Mouse (Mus musculus) stomach, embryonic 15.5 days (tissue): ENCODE results near the gene Lingo1. TPM values are rescaled to one million over a fixed set of nuclear protein-coding genes. Genes with fewer than 3 reads are reported as not detected.

Source experiments
- ATAC-seq: fragments of 200-750 bp; cut with Nextera tagmentation; 2 replicates; pipeline ENCODE4 v1.8.0; 2017; ENCODE audit warnings: low read depth, moderate number of reproducible peaks, moderate TSS enrichment; ENCODE audit not compliant: insufficient read depth, low FRiP score
- H3K27ac ChIP-seq: fragments of 300-500 bp; sonication (generic); 2 replicates; pipeline ENCODE4 v1.5.1; 2015; ENCODE audit warnings: mild to moderate bottlenecking, inconsistent platforms
- H3K27me3 ChIP-seq: fragments of 300-500 bp; sonication (generic); replicated peaks from 2 replicates; pipeline ENCODE4 v1.6.1; 2015; ENCODE audit warnings: inconsistent platforms
- H3K36me3 ChIP-seq: fragments of 300-500 bp; sonication (generic); 2 replicates; pipeline ENCODE4 v1.6.1; 2015; ENCODE audit warnings: inconsistent platforms
- H3K4me1 ChIP-seq: fragments of 300-500 bp; sonication (generic); 2 replicates; pipeline ENCODE4 v1.6.1; 2015; ENCODE audit warnings: inconsistent platforms
- H3K4me2 ChIP-seq: fragments of 300-500 bp; sonication (generic); 2 replicates; pipeline ENCODE4 v1.6.1; 2015; ENCODE audit warnings: mild to moderate bottlenecking, inconsistent platforms
- H3K4me3 ChIP-seq: fragments of 300-500 bp; sonication (generic); replicated peaks from 2 replicates; pipeline ENCODE4 v1.5.1; 2015; ENCODE audit warnings: inconsistent platforms
- H3K9ac ChIP-seq: fragments of 300-500 bp; sonication (generic); 2 replicates; pipeline ENCODE4 v1.6.1; 2015; ENCODE audit warnings: inconsistent platforms
- H3K9me3 ChIP-seq: fragments of 300-500 bp; sonication (generic); 2 replicates; pipeline ENCODE4 v1.6.1; 2016; ENCODE audit warnings: inconsistent platforms
- WGBS: fragments of 180-500 bp; shearing (Covaris S2); methylation state at CpG from one replicate; pipeline ENCODE4 v1.1.7; 2015; 5-methylcytosine and 5-hydroxymethylcytosine counted together
- polyA plus RNA-seq: library from polyadenylated mRNA; unstranded; fragments of >200 nt; fragmentation: Nextera tagmentation; extraction: Ambion mirVana; gene quantifications from 2 replicates; pipeline ENCODE4 v1.2.1, GENCODE M21; 2015

Gene Lingo1
- polyA plus RNA-seq, 1 experiment from 2014 or later: 2.8 TPM

DNA sequence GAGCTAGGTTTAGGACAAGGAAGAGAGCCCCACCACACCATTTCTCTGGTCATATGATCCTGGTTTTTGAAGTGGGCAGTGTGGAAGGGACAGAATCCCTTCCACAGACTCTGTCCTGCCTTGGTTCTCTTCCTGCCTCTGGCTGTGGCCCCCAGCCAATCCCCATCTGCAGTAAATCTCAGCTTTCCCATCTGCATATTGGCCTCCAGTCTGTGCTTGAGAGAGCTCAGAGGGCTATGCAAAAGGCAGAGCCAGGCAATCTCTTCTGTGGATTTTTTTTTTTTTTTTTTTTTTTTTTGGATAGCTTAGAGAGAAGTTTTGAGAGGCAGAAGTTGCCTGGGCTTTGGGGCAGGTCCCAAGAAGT, 190.8 kb downstream of the Lingo1 start:
- Histone ChIP-seq H3K27me3 (no peaks in the 10 kb centered on the region), H3K9ac (no peak overlapping the region), H3K4me2 (no peak overlapping the region), H3K4me1 (0 out of 2 replicates have a peak, but pooled peaks cover 5% of the 10 kb centered on the region), H3K27ac (no peak overlapping the region), H3K36me3 (no peaks in the 10 kb centered on the region), H3K4me3 (no peak overlapping the region), H3K9me3 (no peaks in the 10 kb centered on the region)
- ATAC-seq: no peak

DNA sequence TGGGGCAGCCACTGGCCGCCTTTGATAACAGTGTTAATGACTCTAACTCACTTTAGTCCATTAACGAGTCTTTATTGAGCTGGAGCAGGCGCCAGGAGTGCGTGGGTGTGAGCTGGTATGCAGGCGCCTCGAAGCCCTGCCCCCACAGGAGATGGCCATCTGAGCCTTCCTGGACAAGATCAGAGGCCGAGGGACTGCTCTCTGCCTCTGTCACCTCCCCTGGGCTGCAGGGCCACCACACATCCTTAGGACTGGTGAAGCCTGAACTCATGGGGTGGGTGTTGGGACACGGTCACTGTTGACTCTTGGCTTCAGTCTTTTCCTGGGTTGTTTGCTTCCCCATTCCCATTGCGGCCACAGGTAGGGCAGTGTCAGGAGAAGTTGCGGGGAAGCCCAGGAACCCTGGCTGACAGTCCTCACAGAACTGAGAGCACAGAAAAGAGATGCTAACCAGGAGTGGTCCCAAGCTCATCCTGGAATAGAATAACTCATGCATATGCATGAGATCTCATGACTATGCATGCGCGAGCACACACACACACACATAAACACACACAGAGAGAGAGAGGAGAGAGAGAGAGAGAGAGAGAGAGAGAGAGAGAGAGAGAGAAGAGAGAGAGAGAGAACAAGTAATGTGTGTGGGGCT, 191.3 kb downstream of the Lingo1 start:
- Histone ChIP-seq H3K9me3 (no peaks in the 10 kb centered on the region), H3K27me3 (no peaks in the 10 kb centered on the region), H3K4me3 (no peak overlapping the region), H3K9ac (no peak overlapping the region), H3K27ac (no peak overlapping the region), H3K4me1 (0 out of 2 replicates have a peak, but pooled peaks cover 5% of the 10 kb centered on the region), H3K36me3 (no peaks in the 10 kb centered on the region), H3K4me2 (no peak overlapping the region)
- ATAC-seq: no peak
- WGBS: 34% methylated on average over 12 of the region's 12 CpGs

DNA sequence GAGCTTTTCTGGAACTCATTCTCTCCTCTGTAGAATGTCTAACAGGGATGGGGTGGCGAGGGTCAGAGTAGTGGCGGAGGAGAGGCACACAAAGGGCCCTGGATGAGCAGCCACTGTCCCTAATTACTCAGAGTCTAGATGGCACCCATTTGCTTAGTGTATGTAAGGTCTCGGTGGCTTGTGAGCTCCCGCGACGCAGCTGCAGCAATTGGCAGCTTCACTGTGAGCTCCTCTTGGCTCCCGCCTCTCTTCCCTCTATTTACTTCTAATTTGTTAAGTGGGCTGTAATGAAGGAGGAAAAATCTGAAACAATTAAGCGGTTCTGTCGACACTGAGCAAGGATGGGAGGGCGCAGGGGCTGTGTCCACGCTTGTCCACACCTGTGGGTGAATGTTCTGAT, 195.6 kb downstream of the Lingo1 start:
- 56% methylated on average over 11 of the region's 11 CpGs for WGBS
- H3K4me2 ChIP-seq: no peak overlapping the region
- no peak overlapping the region for H3K27ac ChIP-seq
- no peaks in the 10 kb centered on the region for H3K36me3 ChIP-seq
- no peak overlapping the region for H3K9ac ChIP-seq
- no peak for ATAC-seq
- H3K9me3 ChIP-seq: no peaks in the 10 kb centered on the region
- no peaks in the 10 kb centered on the region for H3K27me3 ChIP-seq
- no peak overlapping the region for H3K4me3 ChIP-seq
- H3K4me1 ChIP-seq: no peaks in the 10 kb centered on the region

DNA sequence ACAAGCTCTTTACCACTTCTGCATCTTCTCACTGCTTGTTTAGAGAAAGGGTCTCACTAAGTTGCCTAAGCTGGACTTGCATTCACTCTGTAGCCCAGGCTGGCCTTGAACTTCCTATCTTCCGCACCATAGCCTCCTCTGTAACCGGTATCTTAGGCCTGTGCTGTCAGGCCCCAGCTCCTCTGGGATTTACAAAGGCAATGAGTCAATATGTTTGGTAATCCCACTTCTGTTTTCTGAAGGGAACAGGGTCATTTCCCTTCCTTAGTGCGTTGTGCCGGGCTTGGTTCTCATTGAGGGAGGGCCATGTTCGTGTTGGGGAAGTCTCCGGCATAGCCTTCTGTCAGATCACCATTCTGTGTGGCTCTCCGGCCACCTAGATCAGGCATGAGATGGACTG, 203.6 kb downstream of the Lingo1 start:
- Histone ChIP-seq H3K9ac (no peak overlapping the region), H3K4me2 (no peak overlapping the region), H3K36me3 (no peaks in the 10 kb centered on the region), H3K4me3 (no peak overlapping the region), H3K9me3 (no peaks in the 10 kb centered on the region), H3K27me3 (no peaks in the 10 kb centered on the region), H3K27ac (no peak overlapping the region), H3K4me1 (no peaks in the 10 kb centered on the region)
- no peak for ATAC-seq
- 78% methylated on average over 7 of the region's 7 CpGs for WGBS

DNA sequence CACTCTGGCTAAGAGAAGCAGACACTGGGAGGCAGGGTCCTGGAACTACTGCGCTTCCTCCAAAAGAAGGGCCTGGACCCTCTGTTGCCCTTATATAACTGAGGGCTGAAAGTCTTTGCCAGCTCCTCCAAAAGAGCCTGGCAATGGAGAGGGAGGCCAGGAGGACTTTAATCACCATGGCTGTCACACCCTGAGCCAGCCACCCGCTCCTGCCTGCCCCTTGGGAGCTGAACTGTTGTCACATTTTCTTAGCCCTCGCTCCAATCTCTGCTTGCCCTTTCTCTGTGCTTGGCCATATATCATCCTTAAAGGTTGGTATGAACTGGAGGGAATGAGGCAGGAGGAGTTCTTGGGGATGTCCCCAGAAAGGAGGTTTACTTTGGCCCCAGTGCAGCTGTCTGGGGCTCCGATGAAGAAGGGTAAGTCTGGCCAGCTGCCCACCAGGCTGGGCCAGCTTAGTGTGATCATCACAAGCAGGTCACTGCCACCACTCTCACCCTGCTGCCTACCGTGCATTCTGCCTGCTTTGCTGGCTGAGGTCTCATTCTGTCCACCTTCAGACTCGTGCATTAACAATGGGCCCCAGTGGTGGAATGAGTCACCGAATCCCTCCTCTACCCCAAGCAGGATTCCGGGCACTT, 204.9 kb downstream of the Lingo1 start:
- no peak overlapping the region for H3K4me3 ChIP-seq
- ATAC-seq: no peak
- 65% methylated on average over 8 of the region's 8 CpGs for WGBS

DNA sequence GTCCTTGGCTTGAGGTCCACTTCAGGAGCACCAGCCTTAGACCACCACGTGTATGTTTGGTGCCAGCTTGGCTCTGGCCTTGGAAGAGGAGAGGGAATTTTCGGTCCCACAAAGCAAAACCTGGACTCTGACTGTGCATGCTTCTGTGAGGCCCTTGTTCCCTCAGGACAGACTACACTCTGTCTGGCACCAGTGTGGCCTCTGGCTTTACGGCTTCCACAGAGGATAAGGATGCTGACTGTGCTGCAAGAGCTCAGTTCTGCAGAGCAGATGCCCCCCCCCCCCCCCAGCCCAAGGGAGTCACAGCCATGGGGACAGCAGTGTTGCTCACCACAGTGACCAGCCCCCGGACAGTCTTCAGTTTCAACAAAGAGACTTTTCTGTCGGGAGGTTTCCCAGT, 206.5 kb downstream of the Lingo1 start:
- H3K27me3 ChIP-seq: no peaks in the 10 kb centered on the region
- no peak overlapping the region for H3K4me3 ChIP-seq
- H3K36me3 ChIP-seq: no peaks in the 10 kb centered on the region
- 56% methylated on average over 5 of the region's 5 CpGs for WGBS
- no peak for ATAC-seq
- no peaks in the 10 kb centered on the region for H3K9me3 ChIP-seq
- H3K4me1 ChIP-seq: no peaks in the 10 kb centered on the region
- H3K4me2 ChIP-seq: no peak overlapping the region
- H3K27ac ChIP-seq: no peak overlapping the region
- no peak overlapping the region for H3K9ac ChIP-seq

More for the DNA sequence above, 204.9 kb downstream of the Lingo1 start:
- Histone ChIP-seq H3K4me2 (no peak overlapping the region), H3K9me3 (no peaks in the 10 kb centered on the region), H3K9ac (no peak overlapping the region), H3K27ac (no peak overlapping the region), H3K27me3 (no peaks in the 10 kb centered on the region), H3K36me3 (no peaks in the 10 kb centered on the region), H3K4me1 (no peaks in the 10 kb centered on the region)

DNA sequence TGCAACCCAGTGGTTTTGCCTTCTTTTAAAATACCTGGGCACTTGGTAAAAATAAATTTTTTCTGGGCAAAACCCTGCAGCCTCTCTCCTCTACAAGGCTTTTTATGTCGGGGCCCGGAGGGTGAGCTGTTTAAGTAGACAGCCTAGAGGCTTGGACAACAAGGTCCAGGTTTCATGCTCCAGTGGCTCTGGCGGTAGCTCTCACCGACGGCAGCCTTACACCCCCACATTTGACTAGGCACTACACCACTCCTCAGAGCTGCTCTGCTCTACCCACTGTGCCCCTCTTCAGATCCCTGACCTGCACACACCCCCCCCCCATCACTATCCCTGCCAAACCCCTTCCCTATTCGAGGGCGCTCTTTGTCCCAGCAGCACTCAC, 212.2 kb downstream of the Lingo1 start:
- Histone ChIP-seq H3K9ac (no peak overlapping the region), H3K4me1 (no peaks in the 10 kb centered on the region), H3K27me3 (no peaks in the 10 kb centered on the region), H3K27ac (no peak overlapping the region), H3K9me3 (no peaks in the 10 kb centered on the region), H3K4me3 (no peak overlapping the region), H3K36me3 (no peaks in the 10 kb centered on the region), H3K4me2 (no peak overlapping the region)
- 75% methylated on average over 7 of the region's 7 CpGs for WGBS
- no peak for ATAC-seq

DNA sequence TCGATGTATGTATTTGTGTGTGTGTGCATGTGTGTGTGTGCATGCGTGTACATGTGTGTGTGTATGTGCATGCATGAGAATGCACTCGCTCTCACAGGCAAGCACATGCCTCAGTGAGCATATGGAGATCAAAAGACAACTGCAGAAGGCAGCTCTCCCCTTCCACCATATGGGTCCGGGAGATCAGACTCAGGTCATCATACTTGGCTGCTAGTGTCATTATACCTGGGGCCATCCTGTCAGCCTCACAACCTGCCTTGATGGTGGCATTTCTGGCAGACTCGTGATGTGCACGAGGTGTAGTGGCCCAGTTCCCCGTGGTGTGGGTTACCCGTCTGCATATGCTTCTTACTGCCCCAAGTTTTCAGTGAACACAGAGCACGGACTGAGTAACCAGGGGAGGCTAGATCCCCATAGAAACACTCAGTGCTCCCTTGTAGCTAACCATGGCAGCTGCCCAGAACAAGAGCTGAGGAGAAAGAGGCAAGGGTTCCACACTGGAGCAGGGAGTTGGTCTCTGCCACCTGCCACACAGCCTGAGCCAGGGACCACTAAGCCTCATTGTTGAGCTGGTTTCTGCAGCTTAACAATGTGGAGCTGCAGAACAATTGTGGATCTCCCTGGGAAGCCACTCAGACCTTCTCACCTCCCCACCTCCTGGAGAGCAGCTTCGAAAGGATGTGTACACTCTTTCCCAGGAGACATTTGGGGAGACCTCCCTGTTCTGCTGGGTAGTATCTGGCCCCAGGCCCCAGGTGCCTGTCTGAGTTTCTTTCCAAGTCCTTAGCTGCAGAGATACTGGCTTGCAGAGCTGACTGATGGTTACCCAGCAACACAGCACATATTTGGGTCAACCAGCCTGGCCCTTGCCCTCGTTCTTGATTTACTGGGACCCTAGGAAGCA, 212.9 kb downstream of the Lingo1 start:
- 66% methylated on average over 11 of the region's 11 CpGs for WGBS

DNA sequence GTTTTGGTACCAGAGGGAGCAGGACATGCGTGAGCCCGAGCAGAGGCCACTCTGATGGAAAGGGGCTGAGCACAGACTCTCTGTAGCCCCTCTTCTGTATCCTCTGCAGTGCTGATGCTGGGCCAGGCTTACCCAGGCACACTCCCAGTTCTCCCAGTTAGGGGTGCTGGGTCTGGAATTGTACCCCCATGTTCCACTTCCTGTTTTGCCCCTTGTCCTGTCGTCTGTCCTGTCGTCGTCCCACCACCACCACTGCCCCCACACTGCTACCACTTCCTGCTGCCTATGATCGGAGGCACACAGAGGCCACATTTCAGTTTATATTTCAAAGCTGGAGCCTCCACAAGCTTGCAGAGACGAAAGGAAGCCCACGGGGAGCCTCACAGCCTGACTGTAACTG, 213.6 kb downstream of the Lingo1 start:
- 48% methylated on average over 8 of the region's 8 CpGs for WGBS
- Histone ChIP-seq H3K36me3 (no peaks in the 10 kb centered on the region), H3K4me3 (no peak overlapping the region), H3K9ac (no peak overlapping the region), H3K4me2 (no peak overlapping the region), H3K9me3 (no peaks in the 10 kb centered on the region), H3K27me3 (no peaks in the 10 kb centered on the region), H3K27ac (no peak overlapping the region), H3K4me1 (no peaks in the 10 kb centered on the region)
- ATAC-seq: no peak

More for the DNA sequence above, 212.9 kb downstream of the Lingo1 start:
- Histone ChIP-seq H3K27me3 (no peaks in the 10 kb centered on the region), H3K4me3 (no peak overlapping the region), H3K9ac (no peak overlapping the region), H3K4me2 (no peak overlapping the region), H3K4me1 (no peaks in the 10 kb centered on the region), H3K36me3 (no peaks in the 10 kb centered on the region), H3K27ac (no peak overlapping the region), H3K9me3 (no peaks in the 10 kb centered on the region)
- no peak for ATAC-seq

DNA sequence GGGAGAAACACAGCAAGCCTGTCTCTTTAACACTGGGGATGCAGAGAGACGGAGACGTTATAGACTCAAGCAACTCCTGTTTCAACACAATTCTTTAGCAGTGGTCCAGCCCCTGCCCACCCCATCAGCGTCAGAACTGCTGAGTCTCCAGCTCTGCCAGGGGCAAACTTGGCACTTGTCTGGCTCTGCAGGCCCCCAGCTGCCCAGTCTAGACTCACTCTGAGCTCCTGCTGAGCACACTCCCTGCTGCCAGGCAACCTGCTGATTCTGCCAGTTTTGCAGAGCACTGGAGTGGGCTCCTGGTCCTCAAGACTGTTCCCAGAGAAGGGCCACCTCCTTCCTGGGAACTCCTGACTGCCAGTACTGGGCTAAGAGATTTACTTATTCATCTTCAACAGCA, 214.6 kb downstream of the Lingo1 start:
- Histone ChIP-seq H3K9ac (no peak overlapping the region), H3K27ac (no peak overlapping the region), H3K27me3 (no peaks in the 10 kb centered on the region), H3K9me3 (no peaks in the 10 kb centered on the region), H3K36me3 (no peaks in the 10 kb centered on the region), H3K4me1 (no peaks in the 10 kb centered on the region), H3K4me3 (no peak overlapping the region), H3K4me2 (no peak overlapping the region)
- no peak for ATAC-seq
- 45% methylated on average over 3 of the region's 3 CpGs for WGBS

DNA sequence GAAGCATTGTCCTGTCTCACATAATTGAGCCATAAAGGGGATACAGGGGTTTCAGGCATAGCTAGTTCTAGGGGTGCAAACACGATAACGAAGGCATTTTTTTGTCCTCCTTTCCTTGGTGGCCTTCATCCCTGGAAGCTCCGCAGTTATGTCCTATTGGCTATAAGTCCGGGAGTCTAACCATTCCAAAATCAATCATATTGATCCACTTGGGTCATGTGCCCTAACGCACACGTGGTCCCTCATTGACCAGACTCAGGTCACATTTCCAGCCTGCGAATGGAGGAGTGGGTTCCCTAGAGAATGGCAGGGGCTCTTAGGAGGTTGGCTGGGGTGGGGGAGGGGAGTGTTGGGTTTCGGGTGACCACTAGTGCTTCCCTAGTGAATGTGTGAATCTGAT, 215.3 kb downstream of the Lingo1 start:
- WGBS: 60% methylated on average over 8 of the region's 8 CpGs
- no peak overlapping the region for H3K27ac ChIP-seq

DNA sequence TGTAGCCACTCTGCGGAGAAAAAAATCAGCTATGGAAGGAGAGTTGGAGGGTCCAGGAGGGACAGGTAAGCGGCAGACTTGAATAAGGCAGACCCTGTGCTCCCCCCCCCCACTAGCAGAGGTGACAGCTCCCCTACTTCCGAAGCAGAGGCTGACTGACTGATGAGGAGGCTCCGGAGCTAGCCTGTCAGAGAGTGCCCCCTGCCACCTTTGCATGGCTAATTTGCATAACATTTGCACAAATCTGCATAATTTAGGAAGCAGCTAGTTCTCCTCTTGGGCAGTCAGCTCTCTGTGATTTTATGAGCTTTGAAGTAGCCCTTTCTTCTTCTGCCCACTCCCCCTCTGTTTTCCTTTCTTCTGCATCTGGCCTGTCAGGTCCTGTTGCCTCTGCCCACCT, 216.2 kb downstream of the Lingo1 start:
- 37% methylated on average over 4 of the region's 4 CpGs for WGBS
- Histone ChIP-seq H3K27me3 (no peaks in the 10 kb centered on the region), H3K9me3 (no peaks in the 10 kb centered on the region), H3K27ac (no peak overlapping the region), H3K9ac (no peak overlapping the region), H3K4me1 (no peaks in the 10 kb centered on the region), H3K36me3 (no peaks in the 10 kb centered on the region), H3K4me3 (no peak overlapping the region), H3K4me2 (no peak overlapping the region)
- ATAC-seq: no peak

More for the DNA sequence above, 215.3 kb downstream of the Lingo1 start:
- Histone ChIP-seq H3K4me2 (no peak overlapping the region), H3K4me3 (no peak overlapping the region), H3K4me1 (no peaks in the 10 kb centered on the region), H3K9ac (no peak overlapping the region), H3K9me3 (no peaks in the 10 kb centered on the region), H3K27me3 (no peaks in the 10 kb centered on the region), H3K36me3 (no peaks in the 10 kb centered on the region)
- no peak for ATAC-seq
